Mouse (Mus musculus): ENCODE data around the gene St3gal2.
"Not testable (repeated sequence)": the region's sequence is repeated elsewhere in the genome, so short reads cannot be mapped to it uniquely, and the experiment has no call there.

St3gal2 gene

GRCm38 (mm10) chr8:110944276-110944876, 24.7 kb downstream of the St3gal2 start:
- no peak for ATAC-seq (ENCODE audit: low TSS enrichment)

DNA sequence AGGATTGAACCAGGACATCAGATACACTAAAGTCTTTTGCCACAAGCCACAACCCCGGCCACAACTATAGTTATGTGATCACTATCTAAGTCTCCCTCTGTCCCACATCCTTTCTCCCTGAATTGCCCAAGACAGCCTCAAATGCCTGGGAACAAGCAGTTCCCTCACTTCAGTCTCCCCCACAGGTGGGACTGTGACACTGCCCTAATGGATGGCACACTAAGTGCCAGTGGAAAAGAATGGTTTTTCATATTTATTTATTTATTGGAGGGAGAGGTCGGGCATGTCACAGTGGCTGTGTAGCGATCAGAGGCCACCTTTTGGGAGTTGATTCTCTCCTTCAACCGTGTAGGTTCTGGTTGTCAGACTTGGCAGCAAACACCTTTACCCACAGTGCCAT, 26.0 kb downstream of the St3gal2 start:
- no peak for ATAC-seq (ENCODE audit: low TSS enrichment)

DNA sequence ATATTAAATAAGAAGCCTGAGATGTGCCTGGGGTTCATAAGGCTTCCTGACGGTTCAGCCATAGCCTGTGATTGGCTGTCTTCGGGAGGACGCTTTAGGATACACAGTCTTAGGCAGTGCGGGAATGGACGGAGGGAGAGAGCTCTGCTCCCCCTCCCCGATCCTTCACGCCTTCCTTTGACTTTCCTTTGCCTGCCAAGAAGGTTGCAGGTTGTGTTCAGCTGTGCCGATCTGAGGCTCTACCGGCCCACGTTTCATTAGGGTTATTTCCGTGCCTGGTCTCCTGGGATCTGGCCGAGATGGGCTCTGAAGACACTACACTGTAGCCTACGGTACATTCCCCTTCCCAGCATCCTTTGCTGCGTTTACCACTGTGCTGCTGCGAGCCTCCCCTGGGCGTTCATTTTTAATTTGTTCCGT, 30.4 kb downstream of the St3gal2 start:
- peak; percentile 86 for ATAC-seq (ENCODE audit: low TSS enrichment)

- no peak for ATAC-seq (ENCODE audit: low TSS enrichment)
Measured at GRCm38 (mm10) chr8:110954776-110955175, 35.1 kb downstream of the St3gal2 start.

- no peak for ATAC-seq (ENCODE audit: low TSS enrichment)
Measured at GRCm38 (mm10) chr8:110956619-110957450, 37.1 kb downstream of the St3gal2 start.

DNA sequence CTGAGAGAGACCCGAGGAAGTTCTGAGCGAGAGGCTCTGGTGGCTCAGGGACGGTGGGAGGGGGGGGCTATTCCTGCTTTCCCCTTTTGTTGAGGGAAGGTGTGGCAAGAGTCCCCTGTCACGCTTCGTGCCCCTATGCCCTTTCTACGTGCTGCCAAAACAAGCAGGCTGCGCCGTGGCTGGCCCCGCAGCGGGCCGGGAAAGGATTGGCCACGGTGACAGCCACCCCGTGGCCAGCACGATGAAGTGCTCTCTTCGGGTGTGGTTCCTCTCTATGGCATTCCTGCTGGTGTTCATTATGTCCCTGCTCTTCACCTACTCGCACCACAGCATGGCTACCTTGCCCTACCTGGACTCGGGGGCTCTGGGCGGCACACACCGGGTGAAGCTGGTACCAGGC, 37.7 kb downstream of the St3gal2 start:
- no peak for ATAC-seq (ENCODE audit: low TSS enrichment)

DNA sequence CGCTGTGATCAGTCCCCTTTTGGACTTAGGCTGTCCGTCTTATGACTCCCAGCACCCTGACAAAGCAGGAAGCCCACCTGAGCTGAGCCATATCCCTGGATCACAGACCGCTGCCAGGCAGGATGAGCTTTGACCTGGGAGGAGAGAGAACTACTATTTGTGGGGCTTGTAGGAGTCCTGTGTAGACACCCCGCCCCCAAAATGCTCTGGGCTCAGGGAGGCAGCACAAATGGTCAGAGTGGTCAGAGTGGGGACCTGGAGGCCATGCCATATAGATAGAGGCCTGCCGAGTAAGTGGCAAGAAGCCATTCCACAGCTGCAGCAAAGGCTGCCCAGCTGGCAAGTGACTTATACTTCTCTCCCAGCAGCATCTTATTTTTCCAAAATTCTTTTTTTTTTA, 38.4 kb downstream of the St3gal2 start:
- ATAC-seq (ENCODE audit: low TSS enrichment), result no peak

DNA sequence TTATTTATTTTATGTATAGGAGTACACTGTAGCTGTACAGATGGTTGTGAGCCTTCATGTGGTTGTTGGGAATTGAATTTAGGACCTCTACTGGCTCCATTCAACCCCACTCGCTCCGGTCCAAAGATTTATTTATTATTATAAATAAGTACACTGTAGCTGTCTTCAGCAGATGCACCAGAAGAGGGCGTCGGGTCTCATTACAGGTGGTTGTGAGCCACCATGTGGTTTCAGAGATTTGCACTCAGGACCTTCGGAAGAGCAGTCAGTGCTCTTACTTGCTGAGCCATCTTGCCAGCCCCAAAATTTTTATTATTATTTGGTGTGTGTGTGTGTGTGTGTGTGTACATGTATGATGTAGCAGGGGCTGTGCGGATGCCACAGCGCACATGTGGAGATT, 38.8 kb downstream of the St3gal2 start:
- not testable (repeated sequence) for ATAC-seq (ENCODE audit: low TSS enrichment)

GRCm38 (mm10) chr8:110959071-110959780, 39.5 kb downstream of the St3gal2 start:
- 0 out of 2 replicates have a peak, but pooled peaks have one; percentile 15 for ATAC-seq (ENCODE audit: low TSS enrichment)

- ATAC-seq (ENCODE audit: low TSS enrichment), result no peak
Measured at GRCm38 (mm10) chr8:110959906-110960305, 40.2 kb downstream of the St3gal2 start.

DNA sequence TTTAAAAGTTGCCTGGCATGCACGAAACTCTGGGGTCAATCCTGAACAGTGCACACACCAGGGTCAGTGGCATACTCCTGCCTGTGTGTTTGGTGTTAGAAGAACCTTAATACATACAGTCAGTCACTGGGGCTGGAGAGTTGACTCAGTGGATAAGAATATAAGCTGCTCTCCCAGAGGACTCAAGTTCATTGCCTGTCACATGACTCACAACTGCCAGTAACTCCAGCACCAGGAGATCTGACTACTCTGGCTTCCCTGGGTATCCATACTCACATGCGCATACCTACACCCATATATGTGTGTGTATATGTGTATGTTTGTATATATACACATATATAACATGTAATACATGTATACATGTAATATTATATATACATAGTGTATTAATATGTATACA, 43.3 kb downstream of the St3gal2 start:
- ATAC-seq (ENCODE audit: low TSS enrichment), result no peak

DNA sequence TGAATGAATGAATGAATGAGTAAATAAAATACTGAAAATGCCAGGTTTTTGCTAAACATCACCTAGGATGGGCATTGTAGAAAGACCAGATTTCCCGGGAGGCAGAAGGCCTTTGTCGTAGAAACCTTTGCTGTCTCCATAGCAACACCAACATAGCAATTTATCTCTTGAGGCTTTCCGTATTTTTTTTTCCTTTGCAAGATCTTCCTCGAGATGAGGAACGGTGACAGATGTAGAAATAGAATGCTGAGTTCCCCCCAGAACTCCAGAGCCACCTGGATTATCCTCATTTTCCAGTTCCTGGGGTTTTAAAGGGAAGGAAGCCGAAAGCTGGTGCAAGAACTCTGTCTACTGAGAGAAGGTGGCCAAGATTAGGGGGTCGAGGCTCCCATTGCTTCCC, 44.9 kb downstream of the St3gal2 start:
- ATAC-seq (ENCODE audit: low TSS enrichment), result peak; percentile 6; the same call in 1 of the 2 replicates

GRCm38 (mm10) chr8:110965594-110965993, 45.9 kb downstream of the St3gal2 start:
- peak; percentile 48 for ATAC-seq (ENCODE audit: low TSS enrichment)

- no peak for ATAC-seq (ENCODE audit: low TSS enrichment)
Measured at GRCm38 (mm10) chr8:110966586-110966985, 46.9 kb downstream of the St3gal2 start.

- ATAC-seq (ENCODE audit: low TSS enrichment), result no peak
Measured at GRCm38 (mm10) chr8:110967326-110967725, 47.6 kb downstream of the St3gal2 start.

DNA sequence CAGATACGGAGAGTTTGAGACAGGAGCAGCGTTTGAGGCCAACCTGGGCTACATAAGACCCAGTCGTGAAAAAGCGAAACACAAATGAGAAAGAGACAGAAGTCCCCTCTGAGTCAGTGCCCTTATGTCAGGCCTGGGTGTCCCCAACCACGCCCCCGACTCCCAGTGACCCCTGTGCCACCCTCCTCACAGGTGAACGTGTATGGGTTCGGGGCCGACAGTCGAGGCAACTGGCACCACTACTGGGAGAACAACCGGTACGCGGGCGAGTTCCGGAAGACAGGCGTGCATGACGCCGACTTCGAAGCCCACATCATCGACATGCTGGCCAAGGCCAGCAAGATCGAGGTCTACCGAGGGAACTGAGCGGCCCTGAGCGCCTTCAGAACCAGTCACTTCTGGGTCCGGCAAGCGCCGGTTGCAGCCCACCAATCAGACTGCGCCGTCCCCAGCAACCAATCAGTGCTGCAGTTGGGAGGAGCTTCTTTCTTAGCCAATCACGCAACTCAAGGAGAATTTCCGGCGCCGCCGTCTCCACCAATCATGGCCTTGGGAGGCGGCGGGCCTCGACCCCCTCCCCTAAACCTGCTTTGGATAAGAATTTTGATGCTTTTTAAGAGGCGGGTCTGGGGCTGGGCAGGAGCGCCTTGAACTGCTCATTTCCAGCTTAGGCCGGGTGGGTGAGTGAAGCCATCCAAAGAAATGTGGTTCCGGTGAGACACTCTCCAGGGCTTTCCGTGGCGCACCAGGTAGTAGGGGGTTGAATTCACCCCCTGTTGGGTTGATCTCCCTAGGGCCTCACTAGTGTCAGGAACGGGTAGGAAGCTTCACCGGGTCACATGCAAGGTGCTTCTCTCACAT, 50.4 kb downstream of the St3gal2 start:
- peak; percentile 90 for ATAC-seq (ENCODE audit: low TSS enrichment)

DNA sequence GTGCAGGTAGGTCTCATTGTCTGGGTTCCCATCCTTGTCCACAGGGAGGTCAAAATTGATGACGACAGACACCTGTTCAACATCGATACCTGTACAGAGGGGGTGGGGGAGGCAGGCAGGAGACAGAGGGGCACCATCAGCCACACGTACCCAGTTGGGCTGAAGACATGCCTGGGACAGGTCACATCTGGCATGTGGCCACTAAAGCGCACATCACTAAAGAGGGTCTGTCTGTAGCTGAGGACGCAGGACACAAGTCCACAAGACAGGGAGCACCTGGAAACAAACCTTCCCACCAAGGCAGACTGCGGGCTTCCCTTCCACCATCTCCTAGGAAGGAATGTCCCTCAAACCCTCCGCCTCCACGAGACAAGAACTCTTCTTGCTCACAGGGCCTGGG, 56.8 kb downstream of the St3gal2 start:
- ATAC-seq (ENCODE audit: low TSS enrichment), result 0 out of 2 replicates have a peak, but pooled peaks have one; percentile 2

DNA sequence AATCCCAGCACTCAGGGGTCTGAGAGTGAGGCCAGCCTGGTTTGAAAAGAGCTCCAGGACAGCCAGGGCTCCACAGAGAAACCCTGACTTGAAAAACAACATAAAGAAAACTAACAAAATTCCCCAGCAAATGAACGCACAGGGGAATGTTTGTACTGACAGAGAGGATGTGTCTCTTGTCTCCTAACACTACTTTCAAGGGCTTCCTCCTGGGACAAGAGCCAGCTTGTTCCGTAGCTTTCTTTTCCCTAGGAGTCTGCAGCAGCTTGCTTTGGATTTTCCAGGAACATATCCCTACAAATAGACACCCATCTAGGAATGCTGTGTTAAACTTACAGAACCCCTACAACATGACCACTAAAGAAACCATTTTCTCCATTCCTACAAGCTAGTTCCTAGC, 58.3 kb downstream of the St3gal2 start:
- not testable (repeated sequence) for ATAC-seq (ENCODE audit: low TSS enrichment)

- no peak for ATAC-seq (ENCODE audit: low TSS enrichment)
Measured at GRCm38 (mm10) chr8:110981304-110981703, 61.6 kb downstream of the St3gal2 start.

DNA sequence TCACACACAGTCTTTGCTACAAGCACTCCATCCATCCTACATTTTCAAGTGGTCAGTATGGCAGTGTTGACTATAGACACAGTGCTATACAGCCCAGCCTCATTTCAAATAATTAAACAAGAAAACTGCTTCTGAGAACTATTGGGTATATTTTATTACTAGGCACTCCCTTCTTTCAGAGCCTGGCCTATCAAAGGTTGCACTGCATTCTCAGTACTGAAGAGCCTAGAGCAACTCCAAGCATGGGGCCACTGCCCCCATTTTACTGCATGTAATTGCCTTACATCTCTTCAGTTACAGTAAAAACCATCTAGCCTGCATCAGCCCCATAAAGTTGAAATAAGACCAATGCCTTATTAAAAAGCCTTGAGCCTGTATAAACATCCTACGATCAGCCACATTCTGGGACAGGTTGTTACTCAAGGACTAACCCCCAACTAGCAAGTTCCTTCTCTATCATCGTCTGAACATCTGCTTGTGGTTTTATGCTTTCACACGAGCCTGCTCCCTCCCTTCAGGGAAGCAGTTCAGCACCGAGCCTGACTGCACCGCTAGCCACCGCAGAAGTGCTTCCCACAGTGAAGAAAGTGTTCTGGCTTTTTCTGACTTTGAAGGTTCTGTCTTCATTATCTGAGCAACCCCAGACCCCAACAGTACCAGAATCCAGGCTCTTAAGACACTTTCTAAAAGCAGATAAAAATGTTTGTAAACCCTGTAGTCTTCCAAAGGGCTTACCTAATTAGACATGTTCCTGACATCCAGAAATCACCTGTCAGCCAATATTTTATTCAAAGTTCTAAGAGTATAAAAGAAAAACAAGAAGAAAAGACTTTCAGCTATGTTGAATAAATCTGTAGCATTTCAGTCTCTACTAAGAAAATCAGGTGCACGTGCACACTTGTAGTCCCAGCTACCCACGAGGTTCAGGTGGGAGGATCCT, 68.4 kb downstream of the St3gal2 start:
- ATAC-seq (ENCODE audit: low TSS enrichment), result no peak

All from frontal cortex, adult (tissue).